Mouse (Mus musculus): Measurements from ENCODE around the gene Pdha2. TPM values are rescaled to one million over a fixed set of nuclear protein-coding genes. Genes with fewer than 3 reads are reported as not detected.

The Pdha2 gene
- polyA plus RNA-seq (2015; fragmentation: Nextera tagmentation; extraction: Ambion mirVana), result not detected in 2 replicates

GRCm38 (mm10) chr3:141212255-141212654 is at the start of gene Pdha2:
Gene Pdha2, minus strand, starts transcription at chr3:141212355.
- H3K4me3 ChIP-seq, result no peak within 1 kb of the TSS
- H3K27ac ChIP-seq (replicated peaks), result no peak within 1 kb of the TSS
- H3K4me1 ChIP-seq, result peaks cover 6% of the 10 kb centered on the region
- WGBS, result 90% methylated on average over 5 of the region's 5 CpGs
- no peak within 1 kb of the TSS for H3K9ac ChIP-seq (replicated peaks)
- no peaks in the 10 kb centered on the region for H3K27me3 ChIP-seq
- no peaks in the 10 kb centered on the region for H3K36me3 ChIP-seq
- ATAC-seq (replicated peaks), result no peak
- H3K9me3 ChIP-seq, result no peaks in the 10 kb centered on the region
- no peak within 1 kb of the TSS for H3K4me2 ChIP-seq (replicated peaks)

GRCm38 (mm10) chr3:141260518-141260917 is 48.4 kb upstream of the Pdha2 start:
- no peaks in the 10 kb centered on the region for H3K36me3 ChIP-seq
- H3K4me2 ChIP-seq (replicated peaks), result no peak overlapping the region
- no peak overlapping the region for H3K9ac ChIP-seq (replicated peaks)
- H3K27ac ChIP-seq (replicated peaks), result no peak overlapping the region
- no peak overlapping the region for H3K4me3 ChIP-seq
- H3K27me3 ChIP-seq, result no peaks in the 10 kb centered on the region
- ATAC-seq (replicated peaks), result no peak
- WGBS, result 95% methylated on average over 1 of the region's 1 CpGs
- no peaks in the 10 kb centered on the region for H3K9me3 ChIP-seq
- no peaks in the 10 kb centered on the region for H3K4me1 ChIP-seq

- ATAC-seq (replicated peaks), result peak; percentile 73; the same call in 1 of the 2 replicates
- Histone ChIP-seq H3K4me3 (no peak overlapping the region), H3K9ac (replicated peaks) (no peak overlapping the region), H3K36me3 (no peaks in the 10 kb centered on the region), H3K4me1 (no peaks in the 10 kb centered on the region), H3K9me3 (no peaks in the 10 kb centered on the region), H3K4me2 (replicated peaks) (no peak overlapping the region), H3K27me3 (no peaks in the 10 kb centered on the region), H3K27ac (replicated peaks) (no peak overlapping the region)
- 65% methylated on average over 1 of the region's 1 CpGs for WGBS
These were observed 39.3 kb upstream of the Pdha2 start for GRCm38 (mm10) chr3:141251440-141251839.

- H3K4me2 ChIP-seq (replicated peaks), result no peak overlapping the region
- WGBS, result 35% methylated on average over 5 of the region's 5 CpGs
- ATAC-seq (replicated peaks), result peak; percentile 46; the same call in 1 of the 2 replicates
These were observed 32.7 kb upstream of the Pdha2 start for GRCm38 (mm10) chr3:141244725-141245298.

DNA sequence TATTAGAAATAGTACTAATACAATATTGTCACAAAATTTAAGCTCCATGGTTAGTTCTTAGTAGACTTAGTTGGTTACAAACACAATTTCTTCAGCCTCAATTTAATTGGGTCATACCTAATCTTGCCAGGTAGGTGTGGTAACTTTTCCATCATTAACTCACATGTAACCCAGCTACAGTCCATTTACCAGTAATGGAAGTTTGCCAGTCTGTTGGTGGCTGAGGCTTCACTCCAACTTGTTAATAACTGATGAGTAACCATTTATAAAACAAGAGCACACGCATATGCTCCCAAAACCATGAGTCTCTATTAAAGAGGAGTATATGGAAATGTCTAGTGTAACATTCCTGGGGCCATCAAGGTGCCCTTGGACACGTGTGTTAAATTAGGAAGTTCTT is 25.9 kb upstream of the Pdha2 start:
- no peaks in the 10 kb centered on the region for H3K36me3 ChIP-seq
- H3K9ac ChIP-seq (replicated peaks), result no peak overlapping the region
- H3K4me3 ChIP-seq, result no peak overlapping the region
- ATAC-seq (replicated peaks), result no peak
- no peaks in the 10 kb centered on the region for H3K27me3 ChIP-seq
- 71% methylated on average over 2 of the region's 2 CpGs for WGBS
- H3K4me2 ChIP-seq (replicated peaks), result no peak overlapping the region
- H3K4me1 ChIP-seq, result no peaks in the 10 kb centered on the region
- no peaks in the 10 kb centered on the region for H3K9me3 ChIP-seq
- no peak overlapping the region for H3K27ac ChIP-seq (replicated peaks)

More at GRCm38 (mm10) chr3:141244725-141245298, 32.7 kb upstream of the Pdha2 start:
- Histone ChIP-seq H3K27me3 (no peaks in the 10 kb centered on the region), H3K9ac (replicated peaks) (no peak overlapping the region), H3K27ac (replicated peaks) (no peak overlapping the region), H3K36me3 (no peaks in the 10 kb centered on the region), H3K4me1 (no peaks in the 10 kb centered on the region), H3K9me3 (no peaks in the 10 kb centered on the region), H3K4me3 (no peak overlapping the region)

DNA sequence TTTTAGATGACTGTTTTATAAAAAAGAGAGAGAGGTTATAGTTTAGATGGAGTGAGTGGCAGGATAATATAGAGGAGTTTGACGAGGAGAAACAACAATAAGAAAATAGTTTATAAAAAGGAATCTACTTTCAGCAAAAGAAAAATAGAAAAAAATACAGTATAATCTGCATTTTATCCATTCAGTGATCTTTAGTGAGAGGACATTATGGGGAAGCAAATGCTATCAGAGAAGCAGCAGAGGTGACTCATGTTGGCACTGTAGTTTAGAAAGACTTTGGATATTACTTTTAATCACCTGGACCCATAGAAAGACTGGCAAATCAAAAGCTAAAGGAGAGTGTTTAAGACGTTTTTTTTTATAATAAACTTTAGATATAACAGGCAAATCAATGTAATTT is 17.0 kb upstream of the Pdha2 start:
- Histone ChIP-seq H3K4me3 (no peak overlapping the region), H3K27ac (replicated peaks) (no peak overlapping the region), H3K4me1 (no peaks in the 10 kb centered on the region), H3K9ac (replicated peaks) (no peak overlapping the region), H3K9me3 (no peaks in the 10 kb centered on the region), H3K36me3 (no peaks in the 10 kb centered on the region), H3K27me3 (no peaks in the 10 kb centered on the region), H3K4me2 (replicated peaks) (no peak overlapping the region)
- no peak for ATAC-seq (replicated peaks)
- WGBS, result 52% methylated on average over 2 of the region's 2 CpGs

DNA sequence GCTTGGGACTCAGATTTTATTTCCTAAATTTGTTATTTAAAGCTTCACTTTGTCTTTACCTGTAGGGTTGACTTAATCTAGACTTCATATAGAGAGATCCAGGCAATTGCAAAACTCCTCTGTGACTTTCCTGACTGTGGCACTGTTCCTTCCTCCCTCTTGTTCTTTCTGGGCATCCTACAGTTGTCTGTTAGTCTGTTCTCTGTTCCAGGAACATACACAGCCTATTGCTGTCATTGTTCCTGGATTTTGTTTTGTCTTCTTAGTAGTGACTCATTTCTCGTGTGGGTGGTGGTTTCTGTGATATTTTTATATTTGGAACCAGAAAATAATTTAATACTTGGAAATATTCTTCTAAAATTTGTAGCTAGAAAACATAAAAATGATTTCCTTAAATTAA is 10.2 kb upstream of the Pdha2 start:
- no peaks in the 10 kb centered on the region for H3K36me3 ChIP-seq

DNA sequence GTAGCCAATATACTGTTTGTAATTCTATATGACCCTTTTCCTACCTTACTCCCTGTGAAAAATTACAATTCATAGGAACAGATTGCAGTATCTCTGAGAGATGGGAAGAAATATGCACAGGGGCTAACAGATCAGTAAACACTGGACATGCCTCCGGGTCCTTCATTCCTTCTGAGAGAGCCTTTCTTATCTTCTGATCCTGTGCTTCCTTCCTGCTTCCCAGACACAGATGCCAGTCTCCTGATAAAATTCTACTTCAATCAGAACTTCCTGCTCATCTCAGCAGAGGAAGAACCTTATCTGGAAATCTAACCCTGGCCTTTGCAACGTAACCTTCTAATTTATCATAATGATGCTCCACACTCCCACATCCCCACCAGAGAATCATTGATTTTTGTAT is 6.4 kb upstream of the Pdha2 start:
- no peak overlapping the region for H3K4me2 ChIP-seq (replicated peaks)
- H3K27ac ChIP-seq (replicated peaks), result no peak overlapping the region
- WGBS, result 93% methylated on average over 2 of the region's 2 CpGs
- no peaks in the 10 kb centered on the region for H3K27me3 ChIP-seq
- H3K9ac ChIP-seq (replicated peaks), result no peak overlapping the region
- H3K36me3 ChIP-seq, result no peaks in the 10 kb centered on the region
- no peak for ATAC-seq (replicated peaks)
- no peaks in the 10 kb centered on the region for H3K9me3 ChIP-seq
- peaks cover 6% of the 10 kb centered on the region for H3K4me1 ChIP-seq
- no peak overlapping the region for H3K4me3 ChIP-seq

More for the DNA sequence above, 10.2 kb upstream of the Pdha2 start:
- no peak overlapping the region for H3K4me2 ChIP-seq (replicated peaks)
- H3K4me3 ChIP-seq, result no peak overlapping the region
- no peak overlapping the region for H3K9ac ChIP-seq (replicated peaks)
- ATAC-seq (replicated peaks), result no peak
- no peaks in the 10 kb centered on the region for H3K9me3 ChIP-seq
- no peaks in the 10 kb centered on the region for H3K4me1 ChIP-seq
- no peaks in the 10 kb centered on the region for H3K27me3 ChIP-seq
- no peak overlapping the region for H3K27ac ChIP-seq (replicated peaks)
- WGBS, result 74% methylated on average over 1 of the region's 1 CpGs

- no peak overlapping the region for H3K9ac ChIP-seq (replicated peaks)
- no peaks in the 10 kb centered on the region for H3K27me3 ChIP-seq
- peaks cover 6% of the 10 kb centered on the region for H3K4me1 ChIP-seq
- H3K4me2 ChIP-seq (replicated peaks), result no peak overlapping the region
- ATAC-seq (replicated peaks), result no peak
- no peak overlapping the region for H3K4me3 ChIP-seq
- H3K27ac ChIP-seq (replicated peaks), result no peak overlapping the region
- H3K9me3 ChIP-seq, result no peaks in the 10 kb centered on the region
- no peaks in the 10 kb centered on the region for H3K36me3 ChIP-seq
These were observed 4.8 kb upstream of the Pdha2 start for GRCm38 (mm10) chr3:141216999-141217398.

DNA sequence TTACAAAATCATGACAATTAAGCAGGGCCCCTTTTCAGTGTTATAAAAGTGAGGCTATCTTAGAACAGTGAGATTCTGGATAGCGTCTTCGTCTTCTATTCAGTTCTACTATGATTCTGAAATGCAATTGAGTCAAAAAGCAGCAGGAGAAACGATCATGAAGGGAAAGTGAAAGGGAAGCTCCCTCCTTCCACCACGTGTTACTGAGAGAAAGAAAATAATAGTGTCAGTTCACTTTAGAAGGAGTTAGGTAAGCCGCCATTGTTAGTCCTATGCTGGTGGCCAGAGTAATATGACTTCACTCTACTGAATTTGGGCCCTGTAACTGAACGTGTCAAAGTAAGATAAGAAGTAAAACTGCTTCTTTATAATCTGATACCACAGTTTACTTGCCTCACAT is 4.1 kb upstream of the Pdha2 start:
- Histone ChIP-seq H3K36me3 (no peaks in the 10 kb centered on the region), H3K4me3 (no peak overlapping the region), H3K4me2 (replicated peaks) (no peak overlapping the region), H3K9ac (replicated peaks) (no peak overlapping the region), H3K27ac (replicated peaks) (no peak overlapping the region), H3K27me3 (no peaks in the 10 kb centered on the region), H3K4me1 (peaks cover 6% of the 10 kb centered on the region), H3K9me3 (no peaks in the 10 kb centered on the region)
- 65% methylated on average over 6 of the region's 6 CpGs for WGBS
- no peak for ATAC-seq (replicated peaks)

- Histone ChIP-seq H3K9me3 (no peaks in the 10 kb centered on the region), H3K4me2 (replicated peaks) (no peak overlapping the region), H3K27ac (replicated peaks) (no peak overlapping the region), H3K4me1 (peaks cover 6% of the 10 kb centered on the region), H3K4me3 (no peak overlapping the region), H3K36me3 (no peaks in the 10 kb centered on the region), H3K27me3 (no peaks in the 10 kb centered on the region), H3K9ac (replicated peaks) (no peak overlapping the region)
- 56% methylated on average over 2 of the region's 2 CpGs for WGBS
- peak; percentile 46; the same call in 1 of the 2 replicates for ATAC-seq (replicated peaks)
These were observed 2.6 kb upstream of the Pdha2 start for GRCm38 (mm10) chr3:141214789-141215188.

GRCm38 (mm10) chr3:141214197-141214596 is 2.0 kb upstream of the Pdha2 start:
- Histone ChIP-seq H3K27me3 (no peaks in the 10 kb centered on the region), H3K4me2 (replicated peaks) (no peak overlapping the region), H3K4me3 (no peak overlapping the region), H3K4me1 (peaks cover 6% of the 10 kb centered on the region), H3K27ac (replicated peaks) (no peak overlapping the region), H3K36me3 (no peaks in the 10 kb centered on the region), H3K9me3 (no peaks in the 10 kb centered on the region), H3K9ac (replicated peaks) (no peak overlapping the region)
- ATAC-seq (replicated peaks), result no peak

GRCm38 (mm10) chr3:141211644-141212043 is 511 bp downstream of the Pdha2 start:
- Histone ChIP-seq H3K36me3 (no peaks in the 10 kb centered on the region), H3K9me3 (no peaks in the 10 kb centered on the region), H3K27ac (replicated peaks) (no peak overlapping the region), H3K4me2 (replicated peaks) (no peak overlapping the region), H3K27me3 (no peaks in the 10 kb centered on the region), H3K4me3 (no peak overlapping the region), H3K4me1 (peaks cover 6% of the 10 kb centered on the region), H3K9ac (replicated peaks) (no peak overlapping the region)
- 96% methylated on average over 17 of the region's 17 CpGs for WGBS
- ATAC-seq (replicated peaks), result no peak

Measured in forebrain, embryonic 15.5 days (tissue).